Mouse (Mus musculus) spleen, postnatal 0 days (tissue): ENCODE measurements around the gene Slc25a16. TPM values are rescaled to one million over a fixed set of nuclear protein-coding genes. Genes with fewer than 3 reads are reported as not detected.

ENCODE experiments used
- polyA plus RNA-seq: library from polyadenylated mRNA; unstranded; fragments of >200 nt; fragmentation: Nextera tagmentation; extraction: Ambion mirVana; gene quantifications from 2 replicates; pipeline ENCODE4 v1.2.1, GENCODE M21; 2015

The Slc25a16 gene
- 11.3 and 12.5 TPM in 2 replicates for polyA plus RNA-seq

DNA sequence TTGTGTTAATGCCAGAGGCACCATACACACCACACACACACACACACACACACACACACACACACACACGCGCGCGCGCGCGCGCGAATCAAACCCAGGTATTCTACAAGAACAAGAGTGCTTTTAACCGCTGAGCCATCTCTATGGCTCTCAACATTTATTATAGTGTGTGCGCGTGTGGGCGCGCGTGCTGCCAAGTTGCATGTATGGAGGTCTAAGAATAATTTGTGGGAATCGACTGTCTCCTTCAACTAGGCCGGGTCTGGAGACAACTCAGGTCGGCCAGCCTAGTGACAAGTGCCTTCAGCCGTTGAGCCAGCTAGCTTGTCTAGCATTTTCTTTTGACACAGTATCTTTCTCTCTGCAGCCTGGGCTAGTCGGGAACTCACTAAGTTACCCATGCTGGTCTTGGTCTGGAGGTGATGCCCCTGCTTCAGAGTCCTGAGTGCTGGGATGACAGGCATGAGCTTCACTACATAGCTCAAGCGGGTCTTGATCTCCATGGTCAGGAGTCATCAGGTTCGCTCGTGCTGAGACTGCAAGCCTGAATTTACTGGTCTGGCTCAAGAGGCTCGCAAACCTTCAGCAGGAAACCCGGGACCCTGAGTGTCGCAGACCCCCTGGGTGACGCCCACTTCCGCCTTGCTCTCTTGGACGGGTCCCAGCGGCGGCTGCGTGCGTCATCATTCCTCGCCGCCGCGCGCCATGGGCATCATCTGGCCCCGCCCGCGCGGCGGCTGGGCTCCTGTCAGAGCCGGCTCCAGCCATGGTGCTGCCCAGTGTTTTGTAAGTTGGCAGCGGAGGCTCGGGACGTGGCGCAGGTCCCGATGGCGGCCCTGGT lies at the start of gene Slc25a16:
Gene Slc25a16, plus strand, starts transcription at position 709 of the 841 bp plus-strand sequence.

GRCm38 (mm10) chr10:62908896-62909295 lies 11.5 kb upstream of the Slc25a16 start, which contains the start of gene Tet1:
Gene Tet1, minus strand, starts transcription at chr10:62908996.

GRCm38 (mm10) chr10:62946738-62947471 lies 26.5 kb downstream of the Slc25a16 start, which contains the start of gene Dna2:
Gene Dna2, plus strand, starts transcription at chr10:62947026.

DNA sequence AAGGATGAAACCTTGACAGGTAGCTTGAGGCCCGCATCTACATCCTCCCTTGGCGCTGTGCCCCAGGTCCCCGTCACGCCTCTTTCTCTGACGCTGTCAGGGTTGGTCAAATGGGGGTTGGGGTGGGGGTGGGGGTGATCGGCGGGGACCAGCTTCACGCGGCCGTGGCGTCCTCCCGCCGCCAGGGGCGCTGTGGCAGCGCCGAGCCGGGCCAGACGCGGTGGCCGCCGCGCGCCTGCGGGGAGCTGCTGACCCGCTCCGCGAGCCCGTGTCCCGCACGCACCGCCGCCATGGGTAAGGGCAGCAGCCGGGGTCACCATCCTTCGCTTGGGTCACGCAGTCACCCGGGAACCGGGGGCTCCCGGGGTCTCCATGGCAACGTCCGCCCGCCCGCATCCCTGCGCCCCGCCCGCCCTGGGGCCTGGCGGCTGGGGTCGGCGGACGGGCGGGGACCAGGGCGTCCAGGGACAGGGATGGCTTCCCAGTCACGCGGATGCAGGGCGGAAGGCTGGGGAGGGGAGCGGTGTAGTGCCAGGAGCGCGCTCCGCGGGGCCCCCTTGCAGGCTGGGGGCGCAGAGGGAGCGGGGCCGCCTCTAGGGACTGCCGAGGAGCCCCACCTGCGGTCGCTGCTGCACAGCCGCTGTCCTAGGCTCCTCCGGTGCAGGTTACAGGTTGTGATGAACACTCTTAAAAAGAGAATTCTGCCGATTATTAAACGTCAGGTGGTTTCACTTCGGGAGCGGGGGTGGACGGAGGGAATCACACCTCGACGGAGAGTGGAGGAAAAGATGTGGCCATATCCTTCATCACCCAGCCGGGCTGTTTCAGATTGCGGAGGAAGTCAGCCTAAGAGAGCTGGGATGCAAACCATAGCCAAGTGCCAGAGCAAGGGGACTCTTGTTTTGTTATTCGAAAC lies 59.9 kb downstream of the Slc25a16 start, which contains the start of gene Rufy2:
Gene Rufy2, plus strand, starts transcription at position 185 of the 916 bp plus-strand sequence.

Other genes with a start within 250 kb of the Slc25a16 start
- gene Stox1, start 194.5 kb upstream of the Slc25a16 start, polyA plus RNA-seq = 1.2 and 1.3 TPM in 2 replicates
- gene Ccar1, start 128.3 kb upstream of the Slc25a16 start, polyA plus RNA-seq = 60.3 and 62.3 TPM in 2 replicates
- 4.9 and 6.6 TPM in 2 replicates for gene Tet1, start 11.6 kb upstream of the Slc25a16 start, polyA plus RNA-seq
- 34.3 and 36.7 TPM in 2 replicates for gene Dna2, start 26.4 kb downstream of the Slc25a16 start, polyA plus RNA-seq
- gene Rufy2, start 59.6 kb downstream of the Slc25a16 start, polyA plus RNA-seq = 6.9 and 9.4 TPM in 2 replicates
- gene Hnrnph3, start 103.6 kb downstream of the Slc25a16 start, polyA plus RNA-seq = 34.3 and 40.4 TPM in 2 replicates
- 0.29 and 0.56 TPM in 2 replicates for gene Pbld2, start 103.7 kb downstream of the Slc25a16 start, polyA plus RNA-seq
- 0.85 and 0.99 TPM in 2 replicates for gene Pbld1, start 139.5 kb downstream of the Slc25a16 start, polyA plus RNA-seq
- not detected in 2 replicates for gene Atoh7, start 179.0 kb downstream of the Slc25a16 start, polyA plus RNA-seq